Mouse (Mus musculus): Measurements from ENCODE around the gene Inhbb. TPM values are rescaled to one million over a fixed set of nuclear protein-coding genes. Genes with fewer than 3 reads are reported as not detected.

Inhbb gene
- polyA plus RNA-seq, 1 experiment = 19.2 TPM

DNA sequence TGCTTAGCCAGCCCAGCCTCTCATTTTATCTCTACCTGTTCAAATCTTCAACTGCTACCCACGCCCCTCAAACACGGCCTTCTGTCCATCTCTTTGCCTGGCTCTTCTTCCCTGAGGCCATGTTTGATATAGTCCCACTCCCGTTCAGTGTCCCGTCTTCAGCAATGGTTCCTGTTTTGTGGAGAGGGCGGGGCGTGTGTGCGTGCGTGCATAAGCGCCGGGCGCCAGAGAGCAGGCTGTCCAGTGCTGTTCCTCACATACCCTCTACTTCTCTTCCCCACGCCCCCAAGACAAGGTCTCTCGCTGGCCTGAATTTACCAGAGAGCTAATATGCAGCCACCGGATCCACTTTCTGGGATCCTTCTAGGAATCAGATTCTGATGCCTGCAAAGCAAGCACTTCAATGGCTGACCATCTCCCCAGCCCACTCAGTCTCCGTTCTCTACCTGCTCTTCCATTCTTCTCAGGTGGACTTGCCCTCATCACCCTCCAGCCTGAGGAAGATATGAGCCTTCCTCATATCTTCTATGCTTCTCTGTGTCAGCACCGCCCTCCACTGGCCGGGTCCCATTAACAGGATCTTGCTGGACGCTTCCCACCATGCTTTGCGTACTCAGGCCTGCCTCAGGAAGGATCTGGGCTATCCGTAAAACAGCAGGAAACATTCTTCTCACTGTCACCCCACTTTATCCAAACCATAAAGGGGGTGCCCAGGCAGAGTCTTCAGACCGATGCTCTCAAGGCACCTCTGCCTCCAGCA is 21.7 kb upstream of the Inhbb start:
- TF ChIP-seq FOSL1 (IDR thresholded peaks at IDR 0.05; ENCODE audit: insufficient read depth, low read length, poor library complexity, severe bottlenecking) = no peak
- no peak for TF ChIP-seq CTCF (IDR thresholded peaks at IDR 0.05; ENCODE audit: control insufficient read depth, insufficient read depth, insufficient read length)
- TF ChIP-seq CEBPB (IDR thresholded peaks at IDR 0.05; ENCODE audit: low read depth) = no peak
- no peak for TF ChIP-seq USF1 (IDR thresholded peaks at IDR 0.05; ENCODE audit: low read depth)
- no peak for TF ChIP-seq MYOD1 (IDR thresholded peaks at IDR 0.05; ENCODE audit: control insufficient read depth, insufficient read length, low read depth)
- TF ChIP-seq MYOG (IDR thresholded peaks at IDR 0.05; ENCODE audit: control insufficient read depth, extremely low read depth, insufficient read length) = no peak
- TF ChIP-seq MAX (IDR thresholded peaks at IDR 0.05) = no peak
- H3ac ChIP-seq (ENCODE audit: control insufficient read depth, insufficient read length, low read depth) = no peak overlapping the region

DNA sequence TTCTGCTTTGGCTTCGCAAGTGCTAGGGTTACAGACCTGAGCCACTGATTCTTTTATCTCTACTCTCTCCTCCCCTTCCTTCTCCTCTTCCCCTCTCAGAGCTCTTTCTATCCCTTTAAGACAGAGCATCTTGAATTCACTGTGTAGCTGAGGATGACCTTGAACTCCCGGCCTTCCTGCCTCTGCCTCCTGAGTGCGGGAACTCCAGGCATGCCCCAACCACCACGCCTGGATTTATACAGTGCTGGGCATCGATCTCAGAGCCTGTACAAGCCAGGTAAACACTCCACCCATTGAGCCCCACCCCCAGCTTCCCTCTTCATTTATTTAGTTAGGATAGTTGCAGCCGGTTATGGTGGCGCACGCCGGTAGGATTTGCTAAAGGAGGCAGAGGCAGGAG is 20.9 kb upstream of the Inhbb start:
- no peaks in the 10 kb centered on the region for H3K79me2 ChIP-seq (ENCODE audit: control insufficient read depth, insufficient read depth)
- H3K4me3 ChIP-seq (ENCODE audit: insufficient read depth, poor library complexity, severe bottlenecking) = no peak overlapping the region
- no peak overlapping the region for H3ac ChIP-seq (ENCODE audit: control insufficient read depth, insufficient read length, low read depth)
- H3K36me3 ChIP-seq (ENCODE audit: control insufficient read depth, insufficient read depth) = no peaks in the 10 kb centered on the region
- H3K79me3 ChIP-seq (ENCODE audit: low read depth) = no peaks in the 10 kb centered on the region
- H3K27me3 ChIP-seq (ENCODE audit: control insufficient read depth, insufficient read depth, insufficient read length) = no peaks in the 10 kb centered on the region
- TF ChIP-seq FOSL1 (IDR thresholded peaks at IDR 0.05; ENCODE audit: insufficient read depth, low read length, poor library complexity, severe bottlenecking) (no peak), MYOG (IDR thresholded peaks at IDR 0.05; ENCODE audit: control insufficient read depth, extremely low read depth, insufficient read length) (no peak), CEBPB (IDR thresholded peaks at IDR 0.05; ENCODE audit: low read depth) (no peak), MYOD1 (IDR thresholded peaks at IDR 0.05; ENCODE audit: control insufficient read depth, insufficient read length, low read depth) (no peak), USF1 (IDR thresholded peaks at IDR 0.05; ENCODE audit: low read depth) (no peak), MAX (IDR thresholded peaks at IDR 0.05) (no peak), CTCF (IDR thresholded peaks at IDR 0.05; ENCODE audit: control insufficient read depth, insufficient read depth, insufficient read length) (no peak)

More for the DNA sequence above, 21.7 kb upstream of the Inhbb start:
- no peak overlapping the region for H3K4me3 ChIP-seq (ENCODE audit: insufficient read depth, poor library complexity, severe bottlenecking)
- no peaks in the 10 kb centered on the region for H3K36me3 ChIP-seq (ENCODE audit: control insufficient read depth, insufficient read depth)
- no peaks in the 10 kb centered on the region for H3K79me2 ChIP-seq (ENCODE audit: control insufficient read depth, insufficient read depth)
- H3K79me3 ChIP-seq (ENCODE audit: low read depth) = no peaks in the 10 kb centered on the region
- H3K27me3 ChIP-seq (ENCODE audit: control insufficient read depth, insufficient read depth, insufficient read length) = no peaks in the 10 kb centered on the region

DNA sequence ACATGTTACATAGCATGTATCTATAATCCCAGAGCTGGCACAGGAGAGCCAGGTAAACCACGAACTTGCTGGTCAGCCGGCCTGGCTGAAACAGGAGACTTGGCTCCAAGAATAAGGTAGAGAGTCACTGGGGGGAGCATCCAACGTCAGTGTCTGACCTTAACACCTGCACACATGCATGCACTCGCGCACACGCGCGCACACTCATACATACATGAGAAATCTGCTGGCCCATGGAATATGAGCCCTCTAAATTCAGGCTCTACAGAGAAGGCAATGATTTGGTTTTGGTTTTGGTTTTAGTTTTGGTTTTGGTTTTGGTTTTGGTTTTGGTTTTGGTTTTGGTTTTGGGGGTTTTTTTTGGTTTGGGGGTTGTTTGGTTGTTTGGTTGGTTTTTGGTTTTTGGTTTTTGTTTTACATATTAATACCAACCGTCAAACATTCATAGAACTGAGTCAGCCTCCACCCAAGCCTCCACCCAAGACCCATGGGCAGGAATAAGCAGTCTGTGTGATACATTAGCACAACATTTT is 16.1 kb upstream of the Inhbb start:
- TF ChIP-seq MYOD1 (IDR thresholded peaks at IDR 0.05; ENCODE audit: control insufficient read depth, insufficient read length, low read depth) (no peak), FOSL1 (IDR thresholded peaks at IDR 0.05; ENCODE audit: insufficient read depth, low read length, poor library complexity, severe bottlenecking) (no peak), MYOG (IDR thresholded peaks at IDR 0.05; ENCODE audit: control insufficient read depth, extremely low read depth, insufficient read length) (no peak), CEBPB (IDR thresholded peaks at IDR 0.05; ENCODE audit: low read depth) (no peak), MAX (IDR thresholded peaks at IDR 0.05) (no peak), CTCF (IDR thresholded peaks at IDR 0.05; ENCODE audit: control insufficient read depth, insufficient read depth, insufficient read length) (no peak), USF1 (IDR thresholded peaks at IDR 0.05; ENCODE audit: low read depth) (no peak)
- Histone ChIP-seq H3K79me2 (ENCODE audit: control insufficient read depth, insufficient read depth) (no peaks in the 10 kb centered on the region), H3K79me3 (ENCODE audit: low read depth) (no peaks in the 10 kb centered on the region), H3K36me3 (ENCODE audit: control insufficient read depth, insufficient read depth) (no peaks in the 10 kb centered on the region), H3K27me3 (ENCODE audit: control insufficient read depth, insufficient read depth, insufficient read length) (no peaks in the 10 kb centered on the region), H3K4me3 (ENCODE audit: insufficient read depth, poor library complexity, severe bottlenecking) (no peak overlapping the region), H3ac (ENCODE audit: control insufficient read depth, insufficient read length, low read depth) (no peak overlapping the region)

DNA sequence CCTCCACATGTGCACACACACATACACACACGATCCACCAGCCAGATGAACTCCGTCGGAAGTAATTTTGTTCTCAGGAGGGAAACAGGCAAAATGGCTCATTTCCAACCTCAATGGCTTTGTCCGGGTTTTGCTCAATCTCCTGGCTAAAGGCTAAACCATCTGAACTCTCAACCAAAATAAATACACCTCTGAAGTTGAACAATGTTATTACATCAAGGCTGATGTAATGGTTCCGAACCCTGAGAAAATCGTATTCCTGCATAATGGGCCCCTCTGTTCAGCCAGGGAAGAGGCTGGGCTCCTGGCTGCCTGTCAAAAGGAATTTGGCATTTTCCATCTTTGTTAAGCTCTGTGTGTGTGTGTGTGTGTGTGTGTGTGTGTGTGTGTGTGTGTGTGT is 15.4 kb upstream of the Inhbb start:
- no peaks in the 10 kb centered on the region for H3K27me3 ChIP-seq (ENCODE audit: control insufficient read depth, insufficient read depth, insufficient read length)
- H3K79me3 ChIP-seq (ENCODE audit: low read depth) = no peaks in the 10 kb centered on the region
- no peak overlapping the region for H3K4me3 ChIP-seq (ENCODE audit: insufficient read depth, poor library complexity, severe bottlenecking)
- H3K79me2 ChIP-seq (ENCODE audit: control insufficient read depth, insufficient read depth) = no peaks in the 10 kb centered on the region
- no peaks in the 10 kb centered on the region for H3K36me3 ChIP-seq (ENCODE audit: control insufficient read depth, insufficient read depth)
- TF ChIP-seq CTCF (IDR thresholded peaks at IDR 0.05; ENCODE audit: control insufficient read depth, insufficient read depth, insufficient read length) (no peak), MAX (IDR thresholded peaks at IDR 0.05) (no peak), CEBPB (IDR thresholded peaks at IDR 0.05; ENCODE audit: low read depth) (no peak), MYOG (IDR thresholded peaks at IDR 0.05; ENCODE audit: control insufficient read depth, extremely low read depth, insufficient read length) (no peak), USF1 (IDR thresholded peaks at IDR 0.05; ENCODE audit: low read depth) (no peak), FOSL1 (IDR thresholded peaks at IDR 0.05; ENCODE audit: insufficient read depth, low read length, poor library complexity, severe bottlenecking) (no peak), MYOD1 (IDR thresholded peaks at IDR 0.05; ENCODE audit: control insufficient read depth, insufficient read length, low read depth) (no peak)
- H3ac ChIP-seq (ENCODE audit: control insufficient read depth, insufficient read length, low read depth) = no peak overlapping the region

DNA sequence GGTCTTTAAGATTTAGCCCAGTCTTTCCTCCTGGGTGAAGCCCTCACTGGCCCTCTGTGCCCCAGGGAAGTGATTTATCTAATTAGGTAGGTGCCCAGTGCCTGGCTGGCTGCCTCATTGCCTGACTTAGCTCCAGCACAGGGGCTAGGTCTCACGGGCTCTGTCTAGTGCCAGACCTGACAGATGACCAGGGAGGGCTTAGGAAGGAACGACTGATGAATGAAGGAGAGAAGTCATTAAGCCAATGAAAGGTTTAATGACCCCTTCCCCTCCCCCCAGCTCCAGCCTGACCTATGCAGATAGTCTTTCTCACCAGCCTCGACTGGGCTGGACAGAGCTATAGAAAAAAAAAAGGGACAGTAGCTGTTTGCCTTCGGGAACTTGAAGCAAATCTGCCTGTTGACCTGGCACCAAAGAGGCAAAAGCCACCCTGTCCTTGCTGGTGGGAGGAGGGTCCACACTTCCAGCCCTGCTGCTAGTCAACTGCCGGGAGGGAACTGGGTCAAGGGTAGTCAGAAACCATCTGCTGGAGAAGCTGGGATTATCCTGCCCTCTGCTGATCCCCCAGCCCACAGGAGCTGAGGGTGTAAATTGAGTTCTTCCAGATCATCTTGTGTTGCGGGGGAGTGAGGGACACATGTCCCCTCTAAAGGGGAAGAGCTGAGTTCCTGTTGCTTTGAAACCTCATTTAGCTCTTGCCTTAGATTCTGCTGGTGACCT is 2.3 kb upstream of the Inhbb start:
- H3K27me3 ChIP-seq (ENCODE audit: control insufficient read depth, insufficient read depth, insufficient read length) = peaks cover 3% of the 10 kb centered on the region

More for the DNA sequence above, 2.3 kb upstream of the Inhbb start:
- Histone ChIP-seq H3ac (ENCODE audit: control insufficient read depth, insufficient read length, low read depth) (no peak overlapping the region), H3K79me2 (ENCODE audit: control insufficient read depth, insufficient read depth) (no peaks in the 10 kb centered on the region), H3K36me3 (ENCODE audit: control insufficient read depth, insufficient read depth) (no peaks in the 10 kb centered on the region), H3K79me3 (ENCODE audit: low read depth) (no peaks in the 10 kb centered on the region), H3K4me3 (ENCODE audit: insufficient read depth, poor library complexity, severe bottlenecking) (no peak overlapping the region)
- TF ChIP-seq MYOG (IDR thresholded peaks at IDR 0.05; ENCODE audit: control insufficient read depth, extremely low read depth, insufficient read length) (no peak), CTCF (IDR thresholded peaks at IDR 0.05; ENCODE audit: control insufficient read depth, insufficient read depth, insufficient read length) (no peak), CEBPB (IDR thresholded peaks at IDR 0.05; ENCODE audit: low read depth) (no peak), MYOD1 (IDR thresholded peaks at IDR 0.05; ENCODE audit: control insufficient read depth, insufficient read length, low read depth) (no peak), MAX (IDR thresholded peaks at IDR 0.05) (no peak), FOSL1 (IDR thresholded peaks at IDR 0.05; ENCODE audit: insufficient read depth, low read length, poor library complexity, severe bottlenecking) (no peak), USF1 (IDR thresholded peaks at IDR 0.05; ENCODE audit: low read depth) (no peak)

Measured in C2C12 (cell line).